Mouse (Mus musculus): ENCODE measurements at regions not wholly inside any gene's neighbourhood (a gene's known extent, or its start where the extent isn't known, plus 50 kb on each side); places are given as distances from the start of the nearest gene placed in this dataset.

DNA sequence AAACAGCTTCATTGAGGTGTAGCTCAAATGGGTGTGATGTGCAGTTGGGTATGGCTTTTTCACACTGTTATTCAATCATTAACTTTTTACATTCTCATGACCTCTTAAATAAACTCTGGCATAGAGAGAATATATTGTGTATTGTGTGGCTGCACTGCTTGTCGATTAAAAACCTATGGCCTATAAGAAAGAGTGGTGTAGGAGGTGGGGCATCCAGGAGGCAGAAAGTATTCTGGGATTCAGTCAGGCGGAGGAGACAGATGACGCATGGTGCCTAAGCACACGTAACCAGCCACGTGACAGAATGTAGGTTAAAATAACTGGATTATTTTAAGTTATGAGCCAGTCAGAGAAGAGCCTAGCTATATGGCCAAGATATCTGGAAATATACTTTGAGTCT lies 78.2 kb upstream of the Slc16a7 start:
- DNase-seq (ENCODE audit: low read depth, low spot score), result no peak

DNA sequence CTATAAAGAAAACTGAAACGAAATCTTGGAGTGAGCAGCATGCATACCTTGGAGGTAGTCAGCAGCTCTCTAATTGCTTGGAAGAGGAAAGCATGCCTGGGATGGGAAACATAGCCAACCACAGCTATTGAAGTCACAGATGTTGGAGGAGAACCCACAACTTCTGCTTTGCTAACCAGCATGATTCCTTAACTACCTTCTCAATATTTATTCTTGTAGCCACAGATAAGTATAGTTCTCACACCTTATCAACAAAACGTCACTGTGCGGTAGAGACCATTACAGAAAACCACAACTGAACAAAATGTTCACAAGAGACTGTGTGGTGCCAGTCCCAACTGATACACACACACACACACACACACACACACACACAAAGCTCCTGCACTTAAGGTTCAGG lies 99.1 kb upstream of the Slc16a7 start:
- no peak for DNase-seq (ENCODE audit: low read depth, low spot score)

DNA sequence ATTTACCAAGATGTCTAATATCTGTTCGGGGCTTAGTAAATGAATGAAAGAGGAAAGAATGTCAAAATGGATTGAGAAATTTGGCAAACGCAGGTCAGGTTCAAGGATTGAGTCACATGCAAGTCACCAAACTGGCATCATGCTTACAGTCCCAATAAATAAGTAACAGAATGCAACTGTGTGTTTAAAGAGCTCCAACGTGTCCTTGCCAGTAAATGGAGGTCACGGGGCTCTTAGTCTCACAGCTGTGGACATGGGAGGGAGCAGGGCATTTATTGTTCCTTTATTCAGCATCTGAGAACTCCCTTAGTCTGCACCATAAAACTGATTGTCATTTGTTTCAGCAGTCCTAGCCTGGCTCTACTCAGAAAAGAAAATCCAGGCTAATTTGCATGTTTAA lies 101.1 kb upstream of the Slc16a7 start:
- DNase-seq (ENCODE audit: low read depth, low spot score), result no peak

DNA sequence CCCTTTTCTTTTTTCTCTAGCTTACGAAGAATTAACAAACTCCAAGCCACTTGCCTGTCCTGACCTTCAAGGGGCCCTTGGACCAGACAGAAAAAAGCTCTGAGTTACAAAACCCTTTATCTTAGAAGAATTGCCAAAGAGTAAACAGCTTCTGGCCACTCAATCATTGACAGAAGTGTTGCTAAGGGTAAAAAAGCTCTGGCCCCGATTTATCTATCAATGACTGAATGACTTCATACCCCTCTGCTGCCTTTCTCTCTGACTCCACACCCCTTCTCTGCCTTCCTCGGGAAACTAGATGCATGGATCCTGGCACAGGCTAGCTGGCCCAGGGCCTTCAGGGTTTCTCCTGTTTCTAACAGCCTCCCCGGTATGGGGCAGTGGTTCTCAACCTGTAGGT lies 105.2 kb upstream of the Slc16a7 start:
- no peak for DNase-seq (ENCODE audit: low read depth, low spot score)

DNA sequence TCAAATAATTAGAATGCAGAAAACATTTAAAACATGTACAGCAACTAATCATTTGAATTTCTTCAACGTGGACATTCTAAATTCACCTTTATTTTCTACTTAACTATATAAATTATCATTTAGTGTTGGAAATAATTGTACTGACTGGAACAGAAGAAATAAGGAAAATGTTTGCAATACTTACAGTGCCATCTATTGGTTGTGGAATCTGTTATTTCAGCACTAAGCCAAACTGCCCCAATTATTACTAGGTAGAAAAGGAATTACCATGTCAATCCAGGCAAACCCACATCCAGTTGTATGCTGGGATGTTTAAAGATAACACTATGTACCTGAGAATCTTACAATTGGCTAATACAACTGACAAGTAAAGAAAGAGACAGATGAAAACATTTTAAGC lies 109.1 kb upstream of the Slc16a7 start:
- no peak for DNase-seq (ENCODE audit: low read depth, low spot score)

DNA sequence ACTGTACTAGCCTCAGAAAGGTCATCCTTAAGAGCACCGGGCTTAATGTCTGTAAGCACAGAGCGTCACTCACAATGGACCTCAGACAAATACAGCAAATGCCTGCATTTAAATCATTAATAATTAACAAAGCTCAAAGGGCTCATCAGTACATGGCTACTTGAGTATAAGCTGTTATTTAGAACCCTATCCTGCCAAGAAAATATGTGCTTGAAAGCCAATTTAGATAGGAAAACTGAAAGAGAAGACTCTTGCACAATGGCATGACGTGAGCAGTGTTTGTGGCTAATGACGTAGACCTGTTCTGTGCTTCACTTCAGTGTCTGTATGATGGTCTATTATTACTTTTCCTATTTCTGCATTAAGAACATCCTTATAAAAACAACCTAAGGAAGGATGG lies 111.1 kb upstream of the Slc16a7 start:
- DNase-seq (ENCODE audit: low read depth, low spot score), result no peak

DNA sequence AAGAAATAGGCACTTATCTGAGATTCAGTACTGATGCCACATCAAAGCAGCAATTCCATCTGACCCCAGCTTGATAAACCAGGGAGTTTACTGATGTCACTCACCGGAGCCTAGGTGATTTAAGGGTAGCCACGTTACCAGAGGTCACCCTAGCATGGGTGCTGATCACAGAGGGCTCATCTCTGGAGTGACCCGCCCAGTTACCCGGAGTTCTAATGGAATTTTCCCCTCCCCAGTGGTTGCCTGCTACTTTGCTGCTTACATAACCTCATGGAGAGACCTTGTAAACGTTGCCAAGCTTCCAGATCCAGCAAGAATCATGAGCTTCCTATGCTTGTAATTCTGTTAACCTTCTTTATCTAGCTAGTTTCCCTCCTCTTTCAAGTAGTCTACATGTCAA lies 125.8 kb upstream of the Slc16a7 start:
- no peak for DNase-seq (ENCODE audit: low read depth, low spot score)

DNA sequence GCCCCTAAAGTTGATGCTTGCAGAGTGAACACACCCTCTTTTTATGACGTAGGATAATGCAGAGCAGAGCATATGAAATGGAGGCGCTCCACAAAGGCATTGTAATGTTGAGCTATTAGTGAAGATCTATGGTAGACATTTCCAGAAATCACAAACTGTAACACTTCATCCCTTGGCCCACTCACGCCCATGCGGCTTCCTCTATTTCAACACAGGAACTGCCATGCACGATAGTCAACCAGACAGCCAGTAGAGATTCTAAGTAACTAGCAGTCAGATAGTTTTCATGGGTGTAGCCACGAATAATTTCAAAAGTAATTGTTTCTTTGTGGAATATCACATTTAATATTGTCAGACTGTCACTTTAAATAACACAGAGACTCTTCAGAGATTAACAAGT lies 141.6 kb upstream of the Slc16a7 start:
- no peak for DNase-seq (ENCODE audit: low read depth, low spot score)

DNA sequence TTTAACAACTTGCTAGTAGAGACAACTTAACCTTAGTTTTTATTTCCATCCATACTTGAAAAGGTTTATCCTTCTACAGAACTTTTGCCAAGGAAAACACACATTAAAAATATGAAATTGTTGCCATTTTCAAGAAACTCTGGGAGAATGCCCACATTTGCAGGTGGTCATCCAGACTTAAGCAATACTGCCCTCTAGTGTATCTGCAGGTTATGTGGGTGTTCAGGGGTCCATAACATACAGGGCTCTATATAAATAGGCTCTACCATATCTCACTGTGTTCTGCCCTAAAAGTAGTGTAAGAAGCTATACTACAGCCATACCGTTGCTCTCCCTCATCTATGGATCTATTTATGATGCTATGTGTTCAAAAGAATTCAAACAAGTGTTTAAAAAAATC lies 149.1 kb upstream of the Slc16a7 start:
- DNase-seq (ENCODE audit: low read depth, low spot score), result peak; percentile 2

DNA sequence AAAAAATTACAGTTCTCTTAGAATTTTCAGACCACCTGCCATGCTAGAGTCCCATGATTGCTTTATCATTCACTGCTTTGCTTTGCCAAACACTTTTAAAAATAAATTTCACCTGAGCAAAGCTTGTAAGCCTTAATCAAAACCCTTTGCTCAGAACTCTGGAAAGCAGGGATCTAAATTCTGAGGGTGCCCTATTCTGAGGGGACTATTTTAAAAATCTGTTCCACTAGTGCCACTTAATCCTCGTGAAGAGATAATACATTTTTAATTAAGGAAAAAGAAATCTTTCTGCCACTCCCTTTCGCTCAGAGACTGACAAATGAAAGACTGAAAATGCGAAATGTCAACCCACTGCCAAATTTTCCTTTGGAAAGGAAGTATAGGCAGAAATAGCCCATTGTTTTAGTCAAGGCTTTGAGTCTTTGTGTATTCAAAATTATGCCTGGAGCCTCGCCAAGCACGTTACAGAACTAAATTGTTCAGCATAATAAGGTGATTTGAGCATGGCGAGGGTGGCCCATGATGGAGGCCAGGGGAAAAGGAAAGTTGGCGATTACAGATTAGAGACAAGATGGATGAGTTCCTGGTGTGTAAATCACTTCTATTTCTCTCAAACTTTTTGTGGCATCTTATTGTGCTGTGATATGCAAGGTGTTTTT lies 197.4 kb upstream of the Slc16a7 start:
- peak; percentile 50 for DNase-seq (ENCODE audit: low read depth, low spot score)

DNA sequence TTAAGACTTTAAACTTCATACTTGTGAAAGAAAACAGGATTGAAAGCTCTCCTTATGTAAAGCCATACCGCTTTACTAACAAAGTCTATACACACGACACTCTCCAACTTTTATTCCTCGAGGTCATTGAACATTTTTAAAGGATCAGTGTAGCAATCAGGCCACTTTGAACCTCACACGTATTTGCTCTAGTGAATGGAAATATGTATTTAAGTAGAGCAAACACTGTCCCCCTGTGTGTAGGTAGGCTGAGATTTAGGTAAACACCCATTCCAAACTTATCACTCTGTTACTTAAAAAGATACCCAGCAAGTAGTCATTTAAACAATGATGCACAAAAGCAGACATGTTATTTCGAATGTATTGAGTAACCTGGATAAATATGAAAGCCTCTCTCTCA lies 203.7 kb upstream of the Slc16a7 start:
- DNase-seq (ENCODE audit: low read depth, low spot score), result no peak

DNA sequence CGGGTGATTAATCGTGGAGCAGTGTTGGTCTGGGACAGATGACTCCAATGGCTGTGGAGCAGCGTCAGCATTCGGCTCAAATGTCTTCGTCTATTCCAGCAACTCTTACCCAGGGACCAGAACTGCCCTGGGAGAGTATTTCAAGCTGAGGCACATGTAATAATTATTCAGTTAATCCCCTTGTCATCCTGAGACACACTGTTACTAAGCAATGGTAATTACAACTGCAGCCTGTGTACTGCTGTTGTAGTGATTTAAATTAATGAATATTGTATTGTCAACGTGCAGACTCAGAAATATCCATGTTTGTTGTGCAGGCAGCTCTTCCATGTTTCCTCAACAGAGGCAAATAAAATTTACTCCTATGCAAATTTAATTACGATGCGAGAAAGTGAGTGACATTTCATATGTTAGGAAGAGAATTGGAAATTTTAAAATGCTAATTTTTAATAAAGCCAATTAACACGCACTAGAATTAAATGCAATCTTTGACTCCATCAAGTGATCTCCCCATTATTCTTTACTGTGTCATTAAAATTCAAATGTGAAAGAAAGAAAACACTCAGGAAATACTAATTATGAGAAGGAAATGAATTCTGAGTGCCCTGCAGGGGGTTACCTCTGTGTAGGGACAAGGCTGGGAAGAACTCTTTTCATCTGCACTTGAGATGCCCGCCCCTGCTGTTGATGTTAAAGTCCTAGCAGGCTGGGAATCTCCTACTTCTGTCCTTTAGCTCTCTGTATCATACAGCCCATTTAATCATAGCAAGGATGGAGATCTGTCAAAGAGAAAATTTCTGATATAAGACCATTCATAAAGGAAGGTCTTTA lies 218.7 kb upstream of the Slc16a7 start:
- no peak for DNase-seq (ENCODE audit: low read depth, low spot score)

DNA sequence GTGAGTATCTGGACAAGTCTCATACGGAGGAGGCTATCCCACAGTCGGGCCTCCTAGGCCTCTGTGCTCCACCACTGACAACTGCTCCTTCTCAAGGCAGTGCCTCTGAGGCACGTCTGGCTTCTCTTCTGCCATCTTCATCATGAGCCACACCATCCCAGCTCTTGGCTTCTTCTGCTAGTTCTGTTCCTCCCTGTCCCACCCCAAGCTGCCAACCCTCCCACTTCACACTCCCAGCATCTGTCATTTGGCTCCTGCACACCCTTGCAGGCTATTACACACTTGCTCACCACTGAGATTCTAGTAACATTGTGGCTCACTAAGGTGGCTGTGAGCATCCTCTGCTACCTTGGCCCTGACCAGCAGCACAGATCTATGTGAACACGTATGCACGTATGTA lies 221.1 kb upstream of the Slc16a7 start:
- no peak for DNase-seq (ENCODE audit: low read depth, low spot score)

DNA sequence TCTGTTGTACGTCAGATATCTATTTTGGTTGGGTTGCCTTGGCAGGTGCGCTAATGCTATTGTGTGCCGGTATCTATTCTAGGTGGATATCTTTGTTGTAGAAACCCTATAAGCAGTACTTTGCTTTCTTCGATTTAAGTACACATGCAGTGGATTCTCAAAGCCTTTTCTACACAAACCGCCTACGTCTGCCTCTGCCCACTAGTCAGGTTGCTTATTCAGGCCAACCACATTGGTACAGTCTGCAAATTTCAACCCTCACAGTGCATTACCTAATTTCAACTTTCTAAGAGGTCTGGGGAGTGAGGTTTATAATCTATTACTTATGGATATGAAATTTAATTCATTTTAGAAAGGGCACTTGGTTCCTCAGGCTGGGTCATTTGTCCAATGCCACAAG lies 223.5 kb upstream of the Slc16a7 start:
- no peak for DNase-seq (ENCODE audit: low read depth, low spot score)

DNA sequence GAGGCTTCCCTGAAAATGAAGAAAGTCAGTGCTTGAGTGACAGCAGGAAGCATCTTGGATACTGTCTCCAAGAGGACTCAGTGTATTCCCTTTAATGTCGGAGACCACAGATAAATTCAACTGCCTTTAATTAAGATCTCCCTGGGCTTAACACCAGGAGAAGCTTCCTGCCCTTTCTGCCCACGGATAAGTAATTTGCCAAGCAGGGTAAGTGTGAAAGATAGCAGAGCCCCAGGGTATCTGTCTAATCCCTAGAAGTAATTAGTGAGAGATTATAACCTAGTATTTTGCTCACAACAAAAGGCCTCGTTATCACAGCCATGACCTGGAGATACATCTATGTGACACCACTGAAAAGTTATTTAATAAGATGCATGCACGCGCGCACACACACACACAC lies 232.1 kb upstream of the Slc16a7 start:
- no peak for DNase-seq (ENCODE audit: low read depth, low spot score)

DNA sequence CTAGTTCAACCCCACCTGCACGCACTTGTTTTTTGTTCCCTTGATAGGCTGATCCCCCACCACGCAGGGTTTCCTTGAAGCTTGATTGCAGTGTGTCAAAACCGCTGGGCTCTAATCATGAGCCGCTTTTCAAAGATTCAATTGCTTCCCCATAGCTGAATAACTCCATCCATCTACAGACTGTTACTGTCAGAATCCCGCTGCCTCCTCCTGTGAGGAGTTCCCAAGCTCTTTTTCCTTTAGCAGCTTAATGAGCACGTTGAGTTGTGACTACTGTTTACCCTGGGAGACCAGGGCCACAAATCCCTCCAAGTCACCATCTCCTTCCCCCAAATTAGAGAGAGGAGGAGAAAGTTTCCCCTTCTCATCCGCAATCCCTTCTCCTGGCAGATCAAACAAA lies 234.6 kb upstream of the Slc16a7 start:
- DNase-seq (ENCODE audit: low read depth, low spot score), result no peak

DNA sequence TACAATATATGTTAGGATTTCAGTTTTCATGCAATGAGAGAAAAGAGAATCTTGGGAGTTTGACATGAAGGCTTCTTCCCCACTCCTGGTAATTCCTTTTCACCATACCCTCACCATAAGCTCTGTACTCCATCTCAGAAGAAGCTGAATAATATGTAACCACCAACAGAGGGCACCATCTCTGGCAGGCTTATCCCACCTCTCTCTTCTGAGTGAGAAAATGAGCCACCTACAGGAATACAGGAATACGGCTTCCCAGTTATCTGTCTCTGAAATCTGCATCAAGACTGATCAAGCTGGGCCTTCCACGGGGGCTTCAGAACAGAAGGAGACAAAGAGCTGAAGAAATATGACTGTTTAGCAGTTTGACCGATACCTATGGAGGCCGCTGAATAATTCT lies 278.6 kb upstream of the Slc16a7 start:
- no peak for DNase-seq (ENCODE audit: low read depth, low spot score)

DNA sequence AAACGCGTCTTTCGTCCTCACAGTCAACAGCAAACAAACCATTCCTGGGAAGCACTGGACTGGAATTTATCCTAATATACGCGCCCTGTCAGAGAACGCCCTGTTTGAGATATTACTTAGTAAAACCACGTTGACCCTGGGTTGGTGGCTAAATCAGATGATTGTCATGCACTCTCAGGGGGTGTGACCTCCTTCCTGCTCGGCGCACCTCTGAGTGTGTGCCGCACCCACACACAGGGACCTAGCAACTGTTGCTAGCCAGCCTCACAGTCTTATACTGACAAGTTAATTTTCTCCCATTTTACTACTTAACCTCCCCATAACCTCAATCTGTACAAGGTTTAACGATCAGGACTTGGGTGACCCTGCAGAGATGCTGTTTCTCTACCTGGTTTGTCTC lies 284.4 kb upstream of the Slc16a7 start:
- no peak for DNase-seq (ENCODE audit: low read depth, low spot score)

DNA sequence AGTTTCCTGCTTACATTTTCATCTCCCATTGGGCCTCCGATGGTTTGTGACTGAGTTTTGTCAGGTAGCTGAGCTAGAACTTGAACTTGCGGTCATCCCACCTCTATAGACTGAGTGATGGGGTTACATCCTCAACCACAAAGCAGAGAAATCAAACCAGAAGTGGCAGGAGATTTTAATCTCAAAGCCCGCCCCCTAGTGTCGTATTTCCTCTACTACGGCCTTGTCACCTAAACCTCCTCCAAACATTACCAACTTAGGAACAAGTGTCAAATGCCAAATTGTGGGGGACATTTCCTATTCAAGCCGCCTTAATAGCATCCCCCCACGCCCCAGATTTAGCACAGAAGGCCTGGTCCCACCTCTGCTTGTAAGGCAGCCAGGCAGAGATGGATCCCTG lies 286.3 kb upstream of the Lrig3 start:
- DNase-seq (ENCODE audit: low read depth, low spot score), result no peak

DNA sequence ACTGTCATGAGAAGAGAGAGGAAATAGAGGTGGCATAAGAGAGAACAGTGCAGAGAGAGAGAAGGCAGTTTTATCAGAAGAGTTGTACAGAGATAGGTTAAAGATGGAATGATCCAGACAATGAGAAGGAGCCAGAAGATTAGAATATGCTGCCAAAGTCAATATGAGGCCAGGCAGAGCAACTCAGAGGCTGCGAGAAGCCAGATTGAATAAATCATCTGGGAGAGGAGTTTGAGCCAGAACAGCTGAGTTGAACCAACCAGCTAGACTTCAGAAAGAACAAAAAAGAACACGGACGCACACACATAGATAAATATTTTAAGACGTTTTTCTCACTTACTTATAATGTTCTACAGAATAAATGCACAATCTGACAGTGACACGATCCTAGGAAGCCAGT lies 280.8 kb upstream of the Lrig3 start:
- DNase-seq (ENCODE audit: low read depth, low spot score), result no peak

DNA sequence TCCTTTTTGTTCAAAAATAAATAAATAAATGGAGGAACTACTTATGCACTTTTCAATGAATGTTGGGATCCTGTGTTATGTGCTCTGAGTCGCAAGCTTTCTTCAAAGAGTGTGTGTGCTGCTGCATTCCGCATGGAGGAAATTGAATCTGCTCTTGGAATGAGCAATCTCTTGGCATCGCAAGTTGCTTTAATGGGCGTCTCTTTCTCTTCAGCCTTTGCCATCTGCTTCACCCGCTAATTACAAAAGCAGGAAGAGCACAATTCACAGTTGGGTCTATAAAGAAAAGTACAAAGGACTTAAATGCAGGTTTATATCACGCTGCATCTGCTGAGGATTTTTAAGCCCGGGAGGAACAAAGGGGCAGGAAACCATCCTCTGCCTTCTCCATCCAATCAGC lies 272.5 kb upstream of the Lrig3 start:
- peak; percentile 46 for DNase-seq (ENCODE audit: low read depth, low spot score)

DNA sequence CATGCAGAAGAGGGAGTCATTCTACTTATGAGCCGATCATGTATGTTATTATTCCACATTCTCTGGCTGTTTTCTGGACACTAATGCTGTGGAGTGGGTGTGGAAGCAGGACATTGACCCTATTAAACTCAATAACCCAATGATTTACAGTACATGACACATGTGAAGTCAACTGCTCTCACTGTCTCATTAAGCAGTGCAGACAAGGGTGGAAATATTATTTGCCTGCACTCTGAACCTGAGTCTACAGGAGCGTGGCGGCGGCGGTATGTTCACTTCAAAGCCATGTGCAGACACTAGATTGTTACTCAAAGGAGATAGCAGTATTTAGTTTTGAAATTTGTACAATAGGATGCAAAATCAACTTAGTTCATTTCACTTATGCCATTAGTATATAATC lies 269.8 kb upstream of the Lrig3 start:
- DNase-seq (ENCODE audit: low read depth, low spot score), result no peak

DNA sequence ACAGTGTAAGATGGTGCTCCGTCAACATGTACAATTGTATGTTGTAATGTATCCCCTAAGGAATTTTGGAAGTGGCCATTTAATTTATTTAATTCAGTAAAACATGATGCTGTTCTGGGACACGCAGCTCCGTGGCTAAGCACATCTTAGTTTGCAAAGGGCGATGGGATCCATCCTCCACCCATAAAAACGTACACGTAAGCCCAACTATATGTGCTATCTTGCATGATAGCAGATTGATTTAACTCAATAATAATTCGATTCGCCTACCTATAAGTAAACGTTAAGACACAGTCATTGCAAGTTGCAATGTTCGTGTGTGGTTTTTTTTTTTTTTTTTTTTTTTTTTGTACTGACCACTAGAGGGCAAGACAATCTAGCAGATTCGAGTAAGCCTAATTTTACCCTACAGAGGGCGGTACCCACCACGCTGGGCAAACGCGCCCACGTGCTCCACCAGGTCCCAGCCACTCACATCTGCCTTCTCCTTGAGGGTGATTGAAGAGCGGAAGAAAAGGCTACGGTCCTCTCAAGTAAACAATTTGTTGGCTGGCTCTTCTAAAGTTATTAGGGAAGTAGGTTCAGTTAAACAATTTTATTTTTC lies 240.8 kb upstream of the Lrig3 start:
- no peak for DNase-seq (ENCODE audit: low read depth, low spot score)
